Mouse (Mus musculus) liver, adult 2 months (tissue): ENCODE results near the gene Pigz. TPM values are rescaled to one million over a fixed set of nuclear protein-coding genes. Genes with fewer than 3 reads are reported as not detected.

ENCODE experiments used
- DNase-seq: peaks from one replicate; pipeline ENCODE4 v3.0.0-alpha.2; 2011; ENCODE audit warnings: low read depth, low spot score; ENCODE audit errors: extremely low read depth
- H3K27ac ChIP-seq: fragments of 200-500 bp; replicated peaks from 2 replicates; pipeline ENCODE4 v1.5.1; 2012; ENCODE audit warnings: low read depth, mild to moderate bottlenecking, control low read depth, inconsistent platforms, low read length; ENCODE audit not compliant: insufficient read depth
- H3K27me3 ChIP-seq: fragments of 200-500 bp; 2 replicates; pipeline ENCODE4 v1.6.1; 2012; ENCODE audit warnings: mild to moderate bottlenecking, moderate library complexity, low read length, inconsistent platforms; ENCODE audit not compliant: control insufficient read depth, insufficient read depth
- H3K36me3 ChIP-seq: fragments of 200-500 bp; 2 replicates; pipeline ENCODE4 v1.6.1; 2012; ENCODE audit warnings: low read length, inconsistent platforms; ENCODE audit not compliant: control insufficient read depth, insufficient read depth
- H3K4me1 ChIP-seq: fragments of 200-500 bp; 2 replicates; pipeline ENCODE4 v1.6.1; 2011; ENCODE audit warnings: low read length; ENCODE audit not compliant: control insufficient read depth, insufficient read depth
- H3K4me3 ChIP-seq: fragments of 200-500 bp; 2 replicates; pipeline ENCODE4 v1.5.1; 2011; ENCODE audit warnings: low read depth, mild to moderate bottlenecking, control low read depth, low read length, moderate library complexity; ENCODE audit not compliant: insufficient read depth
- H3K79me2 ChIP-seq: fragments of 200-500 bp; 2 replicates; pipeline ENCODE4 v1.6.1; 2012; ENCODE audit warnings: inconsistent platforms, mild to moderate bottlenecking, low read length, moderate library complexity; ENCODE audit not compliant: control insufficient read depth, insufficient read depth
- H3K9ac ChIP-seq: fragments of 200-500 bp; 2 replicates; pipeline ENCODE4 v1.6.1; 2012; ENCODE audit warnings: low read depth, mild to moderate bottlenecking, control low read depth, inconsistent platforms, low read length
- CTCF ChIP-seq: fragments of 200-500 bp; IDR thresholded peaks from 2 replicates; pipeline ENCODE4 v1.5.1; 2011; ENCODE audit warnings: low read depth, low read length, control low read depth
- POLR2A ChIP-seq: fragments of 200-500 bp; IDR thresholded peaks from 2 replicates; pipeline ENCODE4 v1.6.1; 2011; ENCODE audit warnings: low read length, control low read depth; ENCODE audit not compliant: insufficient read depth; ENCODE audit errors: extremely low read depth
- WGBS: fragments of 180-500 bp; shearing (Covaris S2); methylation state at CpG from one replicate; pipeline ENCODE4 v1.1.7; 2018; 5-methylcytosine and 5-hydroxymethylcytosine counted together
- polyA plus RNA-seq: library from polyadenylated mRNA; depleted of rRNA; stranded (reverse); fragments of >200 nt; gene quantifications from 2 replicates; pipeline ENCODE4 v1.2.3, GENCODE M21; 2012
- total RNA-seq: library from RNA; depleted of rRNA; stranded (reverse); fragments of >200 nt; gene quantifications from 2 replicates; pipeline ENCODE4 v1.2.3, GENCODE M21; 2014

Pigz gene
- total and polyA plus RNA-seq, 2 experiments, result 0.18 to 0.33 TPM

- DNase-seq, result no peak
- no peak overlapping the region for H3K27ac ChIP-seq
- TF ChIP-seq CTCF (no peak), POLR2A (no peak)
- no peak overlapping the region for H3K4me3 ChIP-seq
- peaks cover 42% of the 10 kb centered on the region for H3K36me3 ChIP-seq
- no peaks in the 10 kb centered on the region for H3K79me2 ChIP-seq
- 95% methylated on average over 7 of the region's 7 CpGs for WGBS
- H3K27me3 ChIP-seq, result no peaks in the 10 kb centered on the region
- H3K9ac ChIP-seq, result no peak overlapping the region
- H3K4me1 ChIP-seq, result no peaks in the 10 kb centered on the region
Observed at GRCm38 (mm10) chr16:31963224-31963623, 29.6 kb downstream of the Pigz start.

GRCm38 (mm10) chr16:31975258-31975657 is 41.6 kb downstream of the Pigz start:
- no peak for TF ChIP-seq CTCF
- no peak for TF ChIP-seq POLR2A
- no peaks in the 10 kb centered on the region for H3K4me1 ChIP-seq

GRCm38 (mm10) chr16:31979501-31979900 is 45.9 kb downstream of the Pigz start:
- Histone ChIP-seq H3K79me2 (no peaks in the 10 kb centered on the region), H3K9ac (no peak overlapping the region), H3K4me3 (no peak overlapping the region), H3K4me1 (no peaks in the 10 kb centered on the region), H3K27ac (no peak overlapping the region), H3K36me3 (peaks cover 35% of the 10 kb centered on the region), H3K27me3 (no peaks in the 10 kb centered on the region)
- TF ChIP-seq POLR2A (no peak), CTCF (no peak)
- DNase-seq, result no peak
- WGBS, result 88% methylated on average over 3 of the region's 3 CpGs

More at GRCm38 (mm10) chr16:31975258-31975657, 41.6 kb downstream of the Pigz start:
- Histone ChIP-seq H3K4me3 (no peak overlapping the region), H3K27me3 (no peaks in the 10 kb centered on the region), H3K9ac (no peak overlapping the region), H3K36me3 (peaks cover 34% of the 10 kb centered on the region), H3K27ac (no peak overlapping the region), H3K79me2 (no peaks in the 10 kb centered on the region)
- WGBS, result 95% methylated on average over 4 of the region's 4 CpGs
- no peak for DNase-seq

- H3K36me3 ChIP-seq, result peaks cover 30% of the 10 kb centered on the region
- no peaks in the 10 kb centered on the region for H3K79me2 ChIP-seq
- no peak for DNase-seq
- H3K27me3 ChIP-seq, result no peaks in the 10 kb centered on the region
- H3K9ac ChIP-seq, result no peak overlapping the region
- H3K4me3 ChIP-seq, result no peak overlapping the region
- H3K4me1 ChIP-seq, result no peaks in the 10 kb centered on the region
- 93% methylated on average over 5 of the region's 5 CpGs for WGBS
- no peak for TF ChIP-seq POLR2A
- no peak for TF ChIP-seq CTCF
- H3K27ac ChIP-seq, result no peak overlapping the region
Observed at GRCm38 (mm10) chr16:31980946-31981345, 47.3 kb downstream of the Pigz start.

- H3K79me2 ChIP-seq, result peaks cover 4% of the 10 kb centered on the region; the same call in 1 of the 2 replicates
- H3K27ac ChIP-seq, result no peak overlapping the region
- H3K9ac ChIP-seq, result no peak overlapping the region
- H3K4me1 ChIP-seq, result peaks cover 20% of the 10 kb centered on the region
- peaks cover 11% of the 10 kb centered on the region for H3K36me3 ChIP-seq
- WGBS, result 80% methylated on average over 1 of the region's 1 CpGs
- TF ChIP-seq CTCF (peak; percentile 44; the same call in 1 of the 2 replicates), POLR2A (no peak)
- H3K4me3 ChIP-seq, result no peak overlapping the region
- no peaks in the 10 kb centered on the region for H3K27me3 ChIP-seq
- no peak for DNase-seq
Observed at GRCm38 (mm10) chr16:31992039-31992438, 58.4 kb downstream of the Pigz start.

- peaks cover 11% of the 10 kb centered on the region for H3K36me3 ChIP-seq
- DNase-seq, result peak; percentile 90
- WGBS, result 28% methylated on average over 4 of the region's 4 CpGs
Observed at GRCm38 (mm10) chr16:31993195-31993594, 59.5 kb downstream of the Pigz start.

More at GRCm38 (mm10) chr16:31993195-31993594, 59.5 kb downstream of the Pigz start:
- H3K4me3 ChIP-seq, result no peak overlapping the region
- peaks cover 21% of the 10 kb centered on the region for H3K4me1 ChIP-seq
- no peak overlapping the region for H3K9ac ChIP-seq
- peak overlapping the region; percentile 78 for H3K27ac ChIP-seq
- TF ChIP-seq CTCF (no peak), POLR2A (no peak)
- peaks cover 10% of the 10 kb centered on the region; the same call in 1 of the 2 replicates for H3K79me2 ChIP-seq
- no peaks in the 10 kb centered on the region for H3K27me3 ChIP-seq
